Mouse (Mus musculus) inflammation-experienced regulatory T-cells, adult 6 months (primary cell): ENCODE measurements around the gene Iqgap2. TPM values are rescaled to one million over a fixed set of nuclear protein-coding genes. Genes with fewer than 3 reads are reported as not detected.

ENCODE experiments used
- polyA plus RNA-seq, 3 experiments: library from polyadenylated mRNA; unstranded; fragments of 100-300 nt; shearing (Covaris generic); gene quantifications; one replicate each; pipeline ENCODE4 v1.2.1; 2017

The Iqgap2 gene
- polyA plus RNA-seq, 3 experiments from 2014 or later: 12.7 to 20.0 (median 13.9) TPM

Other genes with a start within 250 kb of the Iqgap2 start
- 10 to 100 TPM in 1 of 3 experiments, 1 to 10 TPM in 2; 4.1 to 15.3 (median 4.7) TPM for gene F2rl2, start 195.1 kb downstream of the Iqgap2 start, polyA plus RNA-seq
- 10 to 100 TPM in 2 of 3 experiments, 1 to 10 TPM in 1; 8.9 to 18.4 (median 11.6) TPM for gene Gm20075, start 189.5 kb upstream of the Iqgap2 start, polyA plus RNA-seq
- gene Gm17190, start 190.1 kb upstream of the Iqgap2 start, polyA plus RNA-seq: not detected
- gene Sv2c, start 240.7 kb upstream of the Iqgap2 start, polyA plus RNA-seq: 1 to 10 TPM; 1.4 to 3.3 (median 2.4) TPM